Mouse (Mus musculus): ENCODE data around the gene Pcdh8. TPM values are rescaled to one million over a fixed set of nuclear protein-coding genes. Genes with fewer than 3 reads are reported as not detected.

Pcdh8 gene
- polyA plus RNA-seq, 1 experiment from 2014 or later: not detected

GRCm38 (mm10) chr14:79737642-79738379 is 33.3 kb downstream of the Pcdh8 start:
- no peak overlapping the region for H3K27ac ChIP-seq (ENCODE audit: low read length)
- no peaks in the 10 kb centered on the region for H3K4me1 ChIP-seq (ENCODE audit: insufficient read depth, low read depth, low read length)
- H3K9me3 ChIP-seq (ENCODE audit: low read length): no peaks in the 10 kb centered on the region
- no peaks in the 10 kb centered on the region for H3K36me3 ChIP-seq (ENCODE audit: insufficient read depth, low read length)
- DNase-seq (ENCODE audit: low spot score): peak; percentile 5
- no peaks in the 10 kb centered on the region for H3K27me3 ChIP-seq (replicated peaks; ENCODE audit: insufficient read depth, low read length)
- ATAC-seq: no peak
- H3K9ac ChIP-seq (replicated peaks; ENCODE audit: low read depth): no peak overlapping the region
- no peak for TF ChIP-seq EP300 (IDR thresholded peaks at IDR 0.05)
- peak; percentile 64 for TF ChIP-seq CTCF (IDR thresholded peaks at IDR 0.05)
- H3K4me3 ChIP-seq (ENCODE audit: low read depth, low read length): no peak overlapping the region
- WGBS: 53% methylated on average over 9 of the region's 9 CpGs
- no peak overlapping the region for H3K4me2 ChIP-seq (replicated peaks; ENCODE audit: low read depth, low read length)

- Histone ChIP-seq H3K36me3 (ENCODE audit: insufficient read depth, low read length) (no peaks in the 10 kb centered on the region), H3K9me3 (ENCODE audit: low read length) (no peaks in the 10 kb centered on the region), H3K27me3 (replicated peaks; ENCODE audit: insufficient read depth, low read length) (no peaks in the 10 kb centered on the region), H3K27ac (ENCODE audit: low read length) (no peak overlapping the region), H3K4me1 (ENCODE audit: insufficient read depth, low read depth, low read length) (no peaks in the 10 kb centered on the region), H3K4me2 (replicated peaks; ENCODE audit: low read depth, low read length) (no peak overlapping the region), H3K4me3 (ENCODE audit: low read depth, low read length) (no peak overlapping the region), H3K9ac (replicated peaks; ENCODE audit: low read depth) (no peak overlapping the region)
- TF ChIP-seq EP300 (IDR thresholded peaks at IDR 0.05) (no peak), CTCF (IDR thresholded peaks at IDR 0.05) (no peak)
- WGBS: 54% methylated on average over 6 of the region's 6 CpGs
- ATAC-seq: no peak
- no peak for DNase-seq (ENCODE audit: low spot score)
Measured at GRCm38 (mm10) chr14:79736781-79737180, 34.3 kb downstream of the Pcdh8 start.

GRCm38 (mm10) chr14:79733501-79733900 is 37.6 kb downstream of the Pcdh8 start:
- no peak overlapping the region for H3K9ac ChIP-seq (replicated peaks; ENCODE audit: low read depth)
- no peaks in the 10 kb centered on the region for H3K36me3 ChIP-seq (ENCODE audit: insufficient read depth, low read length)
- no peak for TF ChIP-seq EP300 (IDR thresholded peaks at IDR 0.05)
- ATAC-seq (no peak), DNase-seq (ENCODE audit: low spot score) (no peak)
- no peak overlapping the region for H3K4me2 ChIP-seq (replicated peaks; ENCODE audit: low read depth, low read length)
- 62% methylated on average over 6 of the region's 6 CpGs for WGBS
- H3K27me3 ChIP-seq (replicated peaks; ENCODE audit: insufficient read depth, low read length): no peaks in the 10 kb centered on the region
- no peaks in the 10 kb centered on the region for H3K4me1 ChIP-seq (ENCODE audit: insufficient read depth, low read depth, low read length)
- H3K9me3 ChIP-seq (ENCODE audit: low read length): no peaks in the 10 kb centered on the region
- no peak overlapping the region for H3K4me3 ChIP-seq (ENCODE audit: low read depth, low read length)
- H3K27ac ChIP-seq (ENCODE audit: low read length): no peak overlapping the region

- Histone ChIP-seq H3K9ac (replicated peaks; ENCODE audit: low read depth) (no peak overlapping the region), H3K4me2 (replicated peaks; ENCODE audit: low read depth, low read length) (no peak overlapping the region), H3K36me3 (ENCODE audit: insufficient read depth, low read length) (no peaks in the 10 kb centered on the region), H3K4me1 (ENCODE audit: insufficient read depth, low read depth, low read length) (no peaks in the 10 kb centered on the region), H3K9me3 (ENCODE audit: low read length) (no peaks in the 10 kb centered on the region), H3K27me3 (replicated peaks; ENCODE audit: insufficient read depth, low read length) (no peaks in the 10 kb centered on the region), H3K27ac (ENCODE audit: low read length) (no peak overlapping the region), H3K4me3 (ENCODE audit: low read depth, low read length) (no peak overlapping the region)
- 51% methylated on average over 6 of the region's 6 CpGs for WGBS
- ATAC-seq: no peak
- no peak for TF ChIP-seq EP300 (IDR thresholded peaks at IDR 0.05)
- TF ChIP-seq CTCF (IDR thresholded peaks at IDR 0.05): no peak
- DNase-seq (ENCODE audit: low spot score): no peak
Measured at GRCm38 (mm10) chr14:79728811-79729210, 42.3 kb downstream of the Pcdh8 start.

- Histone ChIP-seq H3K9me3 (ENCODE audit: low read length) (no peaks in the 10 kb centered on the region), H3K4me2 (replicated peaks; ENCODE audit: low read depth, low read length) (no peak overlapping the region), H3K27ac (ENCODE audit: low read length) (no peak overlapping the region), H3K4me1 (ENCODE audit: insufficient read depth, low read depth, low read length) (no peaks in the 10 kb centered on the region), H3K36me3 (ENCODE audit: insufficient read depth, low read length) (no peaks in the 10 kb centered on the region), H3K4me3 (ENCODE audit: low read depth, low read length) (no peak overlapping the region), H3K9ac (replicated peaks; ENCODE audit: low read depth) (no peak overlapping the region), H3K27me3 (replicated peaks; ENCODE audit: insufficient read depth, low read length) (no peaks in the 10 kb centered on the region)
- ATAC-seq (no peak), DNase-seq (ENCODE audit: low spot score) (no peak)
- no peak for TF ChIP-seq CTCF (IDR thresholded peaks at IDR 0.05)
- no peak for TF ChIP-seq EP300 (IDR thresholded peaks at IDR 0.05)
- WGBS: 67% methylated on average over 18 of the region's 18 CpGs
Measured at GRCm38 (mm10) chr14:79724002-79724681, 47.0 kb downstream of the Pcdh8 start.

GRCm38 (mm10) chr14:79722228-79722627 is 48.9 kb downstream of the Pcdh8 start:
- H3K4me3 ChIP-seq (ENCODE audit: low read depth, low read length): no peak overlapping the region
- 54% methylated on average over 7 of the region's 7 CpGs for WGBS
- ATAC-seq (no peak), DNase-seq (ENCODE audit: low spot score) (no peak)
- H3K36me3 ChIP-seq (ENCODE audit: insufficient read depth, low read length): no peaks in the 10 kb centered on the region
- no peak overlapping the region for H3K27ac ChIP-seq (ENCODE audit: low read length)
- H3K27me3 ChIP-seq (replicated peaks; ENCODE audit: insufficient read depth, low read length): no peaks in the 10 kb centered on the region
- no peaks in the 10 kb centered on the region for H3K9me3 ChIP-seq (ENCODE audit: low read length)
- H3K9ac ChIP-seq (replicated peaks; ENCODE audit: low read depth): no peak overlapping the region
- H3K4me1 ChIP-seq (ENCODE audit: insufficient read depth, low read depth, low read length): no peaks in the 10 kb centered on the region
- no peak overlapping the region for H3K4me2 ChIP-seq (replicated peaks; ENCODE audit: low read depth, low read length)
- no peak for TF ChIP-seq EP300 (IDR thresholded peaks at IDR 0.05)
- TF ChIP-seq CTCF (IDR thresholded peaks at IDR 0.05): no peak

MicroRNAs within 50 kb of the gene (microRNA counts, 519-probe panel; counts per million panel counts)
- not detected for microRNA mmu-miR-759

Small RNA genes within 50 kb of the gene (microRNA-seq; reads per million reads assigned to microRNA genes)
- not detected for gene Mir759

Other genes with a start within 250 kb of the Pcdh8 start
- gene Sugt1, start 183.6 kb downstream of the Pcdh8 start, polyA plus RNA-seq (2015; fragmentation: Nextera tagmentation; extraction: Ambion mirVana): 96.8 and 104 TPM in 2 replicates
- gene Cnmd, start 109.1 kb downstream of the Pcdh8 start, polyA plus RNA-seq (2015; fragmentation: Nextera tagmentation; extraction: Ambion mirVana): 0.23 and 0.26 TPM in 2 replicates
- gene Olfm4, start 212.8 kb upstream of the Pcdh8 start, polyA plus RNA-seq (2015; fragmentation: Nextera tagmentation; extraction: Ambion mirVana): 3.1 and 4.0 TPM in 2 replicates